Mouse (Mus musculus) forebrain, embryonic 12.5 days (tissue): ENCODE measurements around the gene Khdc4. TPM values are rescaled to one million over a fixed set of nuclear protein-coding genes. Genes with fewer than 3 reads are reported as not detected.

Experiments used
- ATAC-seq: fragments of 200-750 bp; cut with Nextera tagmentation; 2 replicates; pipeline ENCODE4 v1.8.0; 2017; ENCODE audit warnings: moderate TSS enrichment; ENCODE audit not compliant: low FRiP score
- H3K27ac ChIP-seq: fragments of 300-500 bp; sonication (generic); 2 replicates; pipeline ENCODE4 v1.5.1; 2016; ENCODE audit warnings: mild to moderate bottlenecking
- H3K27me3 ChIP-seq: fragments of 300-500 bp; sonication (generic); 2 replicates; pipeline ENCODE4 v1.6.1; 2016; ENCODE audit warnings: mild to moderate bottlenecking
- H3K36me3 ChIP-seq: fragments of 300-500 bp; sonication (generic); replicated peaks from 2 replicates; pipeline ENCODE4 v1.6.1; 2016; ENCODE audit warnings: mild to moderate bottlenecking
- H3K4me1 ChIP-seq: fragments of 300-500 bp; sonication (generic); 2 replicates; pipeline ENCODE4 v1.6.1; 2016
- H3K4me2 ChIP-seq: fragments of 300-500 bp; sonication (generic); 2 replicates; pipeline ENCODE4 v1.6.1; 2016; ENCODE audit warnings: mild to moderate bottlenecking, moderate library complexity
- H3K4me3 ChIP-seq: fragments of 300-500 bp; sonication (generic); replicated peaks from 2 replicates; pipeline ENCODE4 v1.5.1; 2016; ENCODE audit warnings: mild to moderate bottlenecking
- H3K9ac ChIP-seq: fragments of 300-500 bp; sonication (generic); 2 replicates; pipeline ENCODE4 v1.6.1; 2016; ENCODE audit warnings: mild to moderate bottlenecking
- H3K9me3 ChIP-seq: fragments of 300-500 bp; sonication (generic); 2 replicates; pipeline ENCODE4 v1.6.1; 2016
- WGBS: fragments of 180-500 bp; shearing (Covaris S2); methylation state at CpG from one replicate; pipeline ENCODE4 v1.1.7; 2016; 5-methylcytosine and 5-hydroxymethylcytosine counted together
- polyA plus RNA-seq: library from polyadenylated mRNA; unstranded; fragments of >200 nt; fragmentation: Nextera tagmentation; extraction: Ambion mirVana; gene quantifications from 2 replicates; pipeline ENCODE4 v1.2.1, GENCODE M21; 2016

Khdc4 gene
- polyA plus RNA-seq, 1 experiment from 2014 or later, result 118 TPM

DNA sequence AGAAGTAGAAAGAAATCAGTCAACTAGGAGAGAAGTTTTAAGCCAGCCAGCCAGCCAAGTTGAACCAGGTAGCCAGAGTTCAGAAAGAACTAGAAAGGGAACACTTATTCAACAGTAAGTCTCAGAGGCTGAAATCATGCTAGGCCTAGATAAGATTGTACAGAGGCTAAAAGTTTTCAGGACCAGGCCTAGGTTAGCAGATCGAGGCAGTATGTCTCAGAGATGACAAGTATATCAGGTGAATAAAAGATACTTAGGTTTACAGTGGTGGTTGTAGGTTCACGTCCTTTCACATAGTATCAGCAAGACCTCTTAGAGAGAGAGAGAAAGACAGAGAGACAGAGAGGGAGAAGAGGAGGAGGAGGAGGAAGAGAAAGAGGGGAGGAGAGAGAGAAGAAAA, 1.8 kb upstream of the Khdc4 start:
- Histone ChIP-seq H3K4me1 (peaks cover 16% of the 10 kb centered on the region), H3K9ac (no peak overlapping the region), H3K27ac (no peak overlapping the region), H3K4me2 (no peak overlapping the region), H3K36me3 (peaks cover 17% of the 10 kb centered on the region), H3K4me3 (no peak overlapping the region), H3K27me3 (no peaks in the 10 kb centered on the region), H3K9me3 (no peaks in the 10 kb centered on the region)
- ATAC-seq, result no peak
- 90% methylated on average over 2 of the region's 2 CpGs for WGBS

DNA sequence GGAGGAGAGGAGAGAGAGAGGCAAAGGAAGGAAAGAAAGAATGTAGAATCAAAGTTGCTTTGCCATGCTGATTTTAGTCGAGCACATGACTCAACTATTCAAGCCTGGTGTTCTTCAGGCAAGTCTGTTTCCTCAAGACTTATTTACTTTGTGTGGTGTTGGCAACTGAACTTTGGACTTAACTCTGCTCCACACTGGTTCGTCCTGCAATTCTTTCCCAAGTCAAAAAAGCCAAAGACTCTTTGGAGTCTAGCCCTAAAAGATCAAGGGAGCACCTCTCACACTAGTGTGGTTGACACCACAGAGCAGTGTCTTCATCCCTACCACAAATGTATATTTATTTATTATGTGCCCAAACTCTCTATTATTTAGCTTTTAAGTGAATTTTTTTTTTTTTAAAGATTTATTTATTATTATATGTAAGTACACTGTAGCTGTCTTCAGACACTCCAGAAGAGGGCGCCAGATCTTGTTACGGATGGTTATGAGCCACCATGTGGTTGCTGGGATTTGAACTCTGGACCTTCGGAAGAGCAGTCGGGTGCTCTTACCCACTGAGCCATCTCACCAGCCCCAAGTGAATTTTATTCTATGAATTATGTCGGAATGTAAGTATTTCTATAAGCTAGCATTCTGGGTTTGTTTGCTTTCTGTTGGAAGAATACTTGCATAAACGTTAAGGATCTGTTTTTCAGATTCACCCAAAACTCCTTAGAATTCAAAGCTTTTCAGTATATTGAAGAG, 1.2 kb upstream of the Khdc4 start:
- ATAC-seq, result no peak
- 61% methylated on average over 8 of the region's 8 CpGs for WGBS
- Histone ChIP-seq H3K27ac (no peak overlapping the region), H3K4me1 (peaks cover 16% of the 10 kb centered on the region), H3K9me3 (no peaks in the 10 kb centered on the region), H3K36me3 (peaks cover 23% of the 10 kb centered on the region), H3K4me2 (peak overlapping the region; percentile 63), H3K9ac (peak overlapping the region; percentile 97; the same call in 1 of the 2 replicates), H3K4me3 (peak overlapping the region; percentile 97), H3K27me3 (no peaks in the 10 kb centered on the region)

DNA sequence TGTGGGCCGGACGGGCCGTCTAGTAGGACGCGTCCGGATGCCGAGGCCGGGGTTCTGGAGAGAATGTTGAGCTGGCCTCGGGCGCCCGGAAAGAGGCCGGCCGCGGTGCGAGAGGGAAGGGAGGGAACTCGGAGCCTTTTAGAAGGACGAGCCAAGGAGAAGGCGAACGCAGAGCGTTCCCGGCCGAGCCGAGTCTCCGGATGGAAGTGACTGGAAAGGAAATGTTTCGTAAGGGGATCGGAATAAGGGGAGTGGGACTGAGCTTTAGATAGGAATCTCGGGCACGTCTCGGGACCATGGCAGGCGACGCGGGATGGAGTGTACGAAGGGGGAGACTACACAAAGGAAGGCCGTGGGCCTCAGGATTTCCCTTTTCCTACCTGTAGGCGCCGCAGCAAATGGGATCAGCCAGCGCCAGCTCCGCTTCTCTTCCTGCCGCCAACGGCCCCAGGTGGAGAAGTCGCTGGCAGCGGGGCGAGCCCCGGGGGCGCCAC, 402 bp downstream of the Khdc4 start:
- Histone ChIP-seq H3K4me2 (peak overlapping the region; percentile 91), H3K36me3 (peaks cover 39% of the 10 kb centered on the region), H3K27ac (peak overlapping the region; percentile 97), H3K9ac (peak overlapping the region; percentile 97), H3K4me3 (peak overlapping the region; percentile 97), H3K27me3 (no peaks in the 10 kb centered on the region), H3K9me3 (no peaks in the 10 kb centered on the region), H3K4me1 (peaks cover 16% of the 10 kb centered on the region)
- WGBS, result under 1% methylated on average over 45 of the region's 45 CpGs
- peak; percentile 77 for ATAC-seq

DNA sequence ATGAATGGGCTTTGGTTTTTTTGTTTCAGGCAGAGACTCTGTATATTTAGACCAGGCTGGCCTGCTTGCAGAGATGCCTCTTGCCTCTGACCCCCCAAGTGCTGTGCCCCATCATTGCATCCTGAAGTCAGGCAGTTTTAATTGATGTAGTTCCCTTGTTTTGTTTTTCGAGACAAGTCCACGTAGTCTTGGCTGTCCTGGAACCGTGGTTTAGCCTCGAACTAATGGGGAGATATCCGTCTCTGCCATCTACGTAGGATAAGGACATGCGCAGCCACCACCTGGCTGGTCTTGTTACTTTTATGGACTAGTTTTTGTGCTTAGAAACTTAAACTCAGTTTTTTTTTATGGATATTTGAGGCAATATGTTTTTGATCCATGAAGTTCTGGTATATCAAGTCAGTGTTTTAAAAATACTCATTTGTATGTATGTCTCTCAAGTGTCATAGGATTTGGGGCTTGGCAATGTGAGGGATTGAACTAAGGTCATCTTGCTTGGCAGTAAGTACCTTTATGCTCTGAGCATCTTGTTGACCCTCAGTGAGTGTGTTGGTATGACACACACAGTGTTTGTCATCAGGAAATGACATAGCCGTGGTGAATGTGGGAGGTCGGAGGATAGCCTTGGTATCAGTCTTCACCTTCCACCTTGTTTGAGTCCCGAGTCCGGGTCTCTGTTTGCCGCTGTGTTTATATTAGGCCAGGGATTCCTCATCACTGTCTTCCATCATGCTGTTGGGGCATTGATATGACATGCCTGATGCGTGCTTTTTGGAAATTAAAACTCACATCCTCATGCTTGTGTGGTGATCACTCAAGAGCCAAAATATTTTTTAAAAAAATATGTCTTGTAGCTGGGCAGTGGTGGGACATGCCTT, 1.4 kb downstream of the Khdc4 start:
- peak overlapping the region; percentile 91 for H3K4me2 ChIP-seq
- H3K9ac ChIP-seq, result peak overlapping the region; percentile 97
- 65% methylated on average over 13 of the region's 13 CpGs for WGBS
- peak overlapping the region; percentile 97 for H3K4me3 ChIP-seq
- no peaks in the 10 kb centered on the region for H3K27me3 ChIP-seq
- peak overlapping the region; percentile 97 for H3K27ac ChIP-seq
- H3K4me1 ChIP-seq, result peaks cover 16% of the 10 kb centered on the region
- no peak for ATAC-seq
- peaks cover 48% of the 10 kb centered on the region for H3K36me3 ChIP-seq
- no peaks in the 10 kb centered on the region for H3K9me3 ChIP-seq

DNA sequence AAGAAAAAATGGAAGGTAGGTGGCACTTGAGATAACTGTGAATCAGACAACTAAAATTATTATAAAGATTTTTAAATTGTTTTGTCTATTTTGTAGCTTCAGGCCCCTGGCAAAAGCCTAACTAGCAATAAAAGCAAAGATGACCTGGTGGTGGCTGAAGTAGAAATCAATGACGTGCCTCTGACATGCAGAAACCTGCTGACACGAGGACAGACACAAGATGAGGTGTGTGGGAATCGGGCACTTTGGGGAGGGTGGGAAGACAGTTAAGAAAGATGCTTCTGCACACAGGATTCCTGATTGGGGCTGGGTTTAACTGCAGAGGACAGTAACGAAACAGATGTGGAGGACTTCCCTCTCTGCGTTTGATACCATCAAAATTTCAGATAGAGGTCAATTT, 3.5 kb downstream of the Khdc4 start:
- Histone ChIP-seq H3K36me3 (peaks cover 66% of the 10 kb centered on the region), H3K9me3 (no peaks in the 10 kb centered on the region)
- ATAC-seq, result no peak

DNA sequence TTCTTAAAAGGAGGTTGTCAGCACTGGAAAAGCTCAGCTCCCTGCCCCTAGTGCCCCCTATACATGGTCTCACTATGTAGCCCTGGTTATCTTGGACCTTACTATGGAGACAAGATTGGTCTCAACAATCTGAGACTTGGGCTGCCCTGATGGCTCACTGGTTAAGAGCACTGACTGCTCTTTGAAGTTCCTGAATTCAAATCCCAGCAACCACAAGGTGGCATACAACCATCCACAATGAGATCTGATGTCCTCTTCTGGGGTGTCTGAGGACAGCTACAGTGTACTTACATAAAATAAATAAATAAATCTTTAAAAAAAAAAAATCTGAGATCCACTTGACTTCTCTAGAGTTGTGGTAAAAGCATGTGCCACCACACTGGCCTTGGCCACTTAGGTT, 9.9 kb downstream of the Khdc4 start:
- no peak for ATAC-seq
- H3K9ac ChIP-seq, result no peak overlapping the region
- no peak overlapping the region for H3K27ac ChIP-seq
- H3K27me3 ChIP-seq, result no peaks in the 10 kb centered on the region
- no peak overlapping the region for H3K4me2 ChIP-seq
- H3K36me3 ChIP-seq, result peaks cover 95% of the 10 kb centered on the region
- H3K4me3 ChIP-seq, result no peak overlapping the region
- H3K4me1 ChIP-seq, result no peaks in the 10 kb centered on the region
- no peaks in the 10 kb centered on the region for H3K9me3 ChIP-seq

More for the DNA sequence above, 3.5 kb downstream of the Khdc4 start:
- peaks cover 16% of the 10 kb centered on the region for H3K4me1 ChIP-seq
- no peak overlapping the region for H3K27ac ChIP-seq
- WGBS, result 92% methylated on average over 5 of the region's 5 CpGs
- H3K4me3 ChIP-seq, result no peak overlapping the region
- no peak overlapping the region for H3K9ac ChIP-seq
- no peaks in the 10 kb centered on the region for H3K27me3 ChIP-seq
- H3K4me2 ChIP-seq, result no peak overlapping the region

DNA sequence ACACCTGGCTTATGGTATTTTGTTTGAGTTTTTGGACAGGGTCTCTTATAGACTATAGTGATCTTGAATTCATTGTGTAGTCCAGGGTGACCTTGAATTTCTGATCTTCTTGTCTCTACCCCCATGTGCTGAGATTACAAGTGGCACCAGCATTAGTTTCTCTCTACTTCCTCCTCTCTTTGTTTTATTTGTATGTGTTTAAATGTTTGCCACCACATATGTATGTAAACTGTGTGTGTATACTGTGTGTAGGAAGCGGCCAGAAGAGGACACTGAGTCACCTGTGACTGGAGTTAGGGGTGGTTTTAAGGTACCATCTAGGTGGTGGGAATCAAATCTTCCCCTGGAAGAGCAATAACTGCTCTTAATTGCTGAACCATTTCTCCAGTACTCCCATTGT, 12.4 kb downstream of the Khdc4 start:
- no peak overlapping the region for H3K9ac ChIP-seq
- 88% methylated on average over 1 of the region's 1 CpGs for WGBS
- H3K36me3 ChIP-seq, result peaks cover 94% of the 10 kb centered on the region
- no peaks in the 10 kb centered on the region for H3K9me3 ChIP-seq
- H3K4me3 ChIP-seq, result no peak overlapping the region
- H3K27ac ChIP-seq, result no peak overlapping the region
- no peaks in the 10 kb centered on the region for H3K4me1 ChIP-seq
- ATAC-seq, result no peak
- H3K4me2 ChIP-seq, result no peak overlapping the region
- H3K27me3 ChIP-seq, result no peaks in the 10 kb centered on the region

DNA sequence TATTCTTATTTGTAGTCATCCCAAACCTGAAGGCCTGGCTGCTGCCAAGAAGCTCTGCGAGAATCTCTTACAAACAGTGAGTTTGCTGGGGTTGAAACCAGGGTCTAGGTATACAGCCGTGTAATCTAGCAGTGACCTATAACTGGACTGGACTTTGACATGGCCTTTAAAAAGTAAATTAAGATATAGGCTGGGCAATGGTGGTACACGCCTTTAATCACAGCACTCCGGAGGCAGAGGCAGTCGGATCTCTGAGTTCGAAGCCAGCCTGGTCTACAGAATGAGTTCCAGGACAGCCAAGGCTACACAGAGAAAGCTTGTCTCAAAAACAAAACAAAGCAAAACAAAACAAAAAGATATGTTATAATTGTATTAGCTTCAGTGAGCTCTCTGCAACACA, 13.2 kb downstream of the Khdc4 start:
- Histone ChIP-seq H3K4me3 (no peak overlapping the region), H3K27ac (no peak overlapping the region), H3K36me3 (peaks cover 95% of the 10 kb centered on the region), H3K4me1 (no peaks in the 10 kb centered on the region), H3K9me3 (no peaks in the 10 kb centered on the region), H3K9ac (no peak overlapping the region), H3K27me3 (no peaks in the 10 kb centered on the region), H3K4me2 (no peak overlapping the region)
- 94% methylated on average over 6 of the region's 6 CpGs for WGBS
- ATAC-seq, result no peak

DNA sequence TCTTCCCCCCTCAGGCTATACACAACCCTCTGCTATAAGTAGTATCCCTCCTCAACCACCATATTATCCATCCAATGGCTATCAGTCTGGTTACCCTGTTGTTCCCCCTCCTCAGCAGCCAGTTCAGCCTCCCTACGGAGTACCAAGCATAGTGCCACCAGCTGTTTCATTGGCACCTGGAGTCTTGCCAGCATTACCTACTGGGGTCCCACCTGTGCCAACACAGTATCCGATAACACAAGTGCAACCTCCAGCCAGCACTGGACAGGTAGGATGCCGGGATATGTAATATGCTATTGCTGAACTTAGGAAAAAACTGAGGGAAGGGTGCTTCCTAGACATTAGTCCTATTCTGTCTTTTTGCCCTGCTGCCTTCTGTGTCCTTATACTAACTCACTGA, 14.6 kb downstream of the Khdc4 start:
- H3K36me3 ChIP-seq, result peaks cover 96% of the 10 kb centered on the region

DNA sequence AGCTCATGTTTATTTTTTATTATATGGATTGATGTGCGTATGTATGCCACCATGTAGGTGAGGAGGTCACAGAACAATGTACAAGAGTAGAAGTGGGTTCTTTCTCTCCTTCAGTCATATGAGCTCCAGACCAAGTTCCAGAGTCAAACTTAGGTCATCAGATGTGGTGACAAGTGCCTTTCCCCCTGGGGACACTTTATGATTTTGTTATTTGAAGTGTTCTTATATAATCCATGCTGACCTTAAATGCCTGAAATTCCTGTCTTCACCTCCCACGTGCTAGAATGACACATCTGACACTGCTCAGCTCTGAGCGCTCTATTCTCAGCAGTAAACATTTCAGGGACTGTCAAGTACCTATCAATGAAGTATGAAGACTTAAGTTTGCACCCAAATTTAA, 15.6 kb downstream of the Khdc4 start:
- H3K27ac ChIP-seq, result no peak overlapping the region
- no peaks in the 10 kb centered on the region for H3K27me3 ChIP-seq
- no peak for ATAC-seq
- 85% methylated on average over 3 of the region's 3 CpGs for WGBS
- H3K9me3 ChIP-seq, result no peaks in the 10 kb centered on the region
- no peak overlapping the region for H3K4me3 ChIP-seq
- peaks cover 94% of the 10 kb centered on the region for H3K36me3 ChIP-seq
- no peak overlapping the region for H3K4me2 ChIP-seq
- H3K9ac ChIP-seq, result no peak overlapping the region
- no peaks in the 10 kb centered on the region for H3K4me1 ChIP-seq

More for the DNA sequence above, 14.6 kb downstream of the Khdc4 start:
- Histone ChIP-seq H3K27me3 (no peaks in the 10 kb centered on the region), H3K4me3 (no peak overlapping the region), H3K4me2 (no peak overlapping the region), H3K9ac (no peak overlapping the region), H3K9me3 (no peaks in the 10 kb centered on the region), H3K27ac (no peak overlapping the region), H3K4me1 (no peaks in the 10 kb centered on the region)
- WGBS, result 90% methylated on average over 3 of the region's 3 CpGs
- ATAC-seq, result no peak

DNA sequence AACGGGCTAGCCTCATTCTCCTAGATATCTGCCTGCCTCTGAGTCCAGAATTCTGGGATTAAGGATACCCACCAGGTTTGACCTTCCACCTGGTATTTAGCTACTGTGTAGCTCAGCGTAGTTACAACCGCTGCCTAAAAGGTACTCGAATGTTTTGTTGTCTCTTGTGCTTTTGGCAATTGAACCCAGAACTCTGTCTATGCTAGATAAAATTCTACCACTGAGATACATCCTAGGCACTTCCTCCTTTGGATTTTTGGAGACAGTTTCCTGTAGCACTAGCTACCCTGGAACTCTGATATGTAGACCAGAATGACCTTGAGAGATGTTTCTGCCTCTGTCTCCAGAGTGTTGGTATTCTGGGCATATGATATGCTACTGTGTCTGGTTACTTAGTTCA, 28.1 kb downstream of the Khdc4 start:
- ATAC-seq, result no peak
- WGBS, result 97% methylated on average over 4 of the region's 4 CpGs
- no peak overlapping the region for H3K27ac ChIP-seq
- no peaks in the 10 kb centered on the region for H3K9me3 ChIP-seq
- H3K4me3 ChIP-seq, result no peak overlapping the region
- H3K9ac ChIP-seq, result no peak overlapping the region
- peaks cover 13% of the 10 kb centered on the region for H3K4me1 ChIP-seq
- no peaks in the 10 kb centered on the region for H3K27me3 ChIP-seq
- no peak overlapping the region for H3K4me2 ChIP-seq
- peaks cover 53% of the 10 kb centered on the region for H3K36me3 ChIP-seq

DNA sequence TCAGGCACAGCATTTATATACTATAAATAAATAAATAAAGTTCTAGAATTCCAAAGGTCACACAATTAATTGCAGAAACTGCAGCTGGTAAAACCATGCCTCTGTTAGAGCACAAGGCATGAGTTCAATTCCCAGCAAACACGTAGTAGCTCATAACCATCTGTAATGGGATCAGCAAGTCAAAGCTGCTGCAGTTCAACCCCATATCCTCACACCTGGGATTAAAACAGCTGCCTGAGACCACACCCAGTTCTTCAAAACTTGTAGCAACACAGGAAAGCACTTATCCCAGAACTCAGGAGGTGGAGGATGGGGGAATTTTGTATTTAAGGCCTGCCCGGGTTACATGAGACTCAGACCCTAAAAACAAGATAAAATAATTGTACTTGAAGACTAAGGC, 29.1 kb downstream of the Khdc4 start:
- no peaks in the 10 kb centered on the region for H3K9me3 ChIP-seq
- no peak overlapping the region for H3K4me3 ChIP-seq
- no peak overlapping the region for H3K9ac ChIP-seq
- H3K4me2 ChIP-seq, result no peak overlapping the region
- no peaks in the 10 kb centered on the region for H3K27me3 ChIP-seq
- ATAC-seq, result no peak
- H3K4me1 ChIP-seq, result peaks cover 13% of the 10 kb centered on the region
- H3K27ac ChIP-seq, result no peak overlapping the region
- WGBS, result 83% methylated on average over 2 of the region's 2 CpGs
- peaks cover 53% of the 10 kb centered on the region for H3K36me3 ChIP-seq
